Mouse (Mus musculus) stomach, embryonic 14.5 days (tissue): ENCODE results near the gene Zbtb7b. TPM values are rescaled to one million over a fixed set of nuclear protein-coding genes. Genes with fewer than 3 reads are reported as not detected.

ENCODE experiments used
- ATAC-seq: fragments of 200-750 bp; cut with Nextera tagmentation; 2 replicates; pipeline ENCODE4 v1.8.0; 2017; ENCODE audit warnings: low read depth, moderate TSS enrichment; ENCODE audit not compliant: insufficient number of reproducible peaks, insufficient read depth, low FRiP score
- H3K27ac ChIP-seq: fragments of 300-500 bp; sonication (generic); 2 replicates; pipeline ENCODE4 v1.5.1; 2014; ENCODE audit warnings: mild to moderate bottlenecking, low read length, moderate library complexity, mixed read lengths
- H3K27me3 ChIP-seq: fragments of 300-500 bp; sonication (generic); 2 replicates; pipeline ENCODE4 v1.6.1; 2014; ENCODE audit warnings: low read length, control low read depth, mixed read lengths; ENCODE audit not compliant: control insufficient read depth, insufficient read depth
- H3K36me3 ChIP-seq: fragments of 300-500 bp; sonication (generic); 2 replicates; pipeline ENCODE4 v1.6.1; 2014; ENCODE audit warnings: mild to moderate bottlenecking, control low read depth, low read length, moderate library complexity, mixed read lengths; ENCODE audit not compliant: control insufficient read depth, insufficient read depth
- H3K4me1 ChIP-seq: fragments of 300-500 bp; sonication (generic); 2 replicates; pipeline ENCODE4 v1.6.1; 2014; ENCODE audit warnings: low read length, control low read depth, mixed read lengths; ENCODE audit not compliant: control insufficient read depth, insufficient read depth
- H3K4me2 ChIP-seq: fragments of 300-500 bp; sonication (generic); replicated peaks from 2 replicates; pipeline ENCODE4 v1.6.1; 2014; ENCODE audit warnings: low read depth, low read length, control low read depth
- H3K4me3 ChIP-seq: fragments of 300-500 bp; sonication (generic); 2 replicates; pipeline ENCODE4 v1.5.1; 2014; ENCODE audit warnings: low read depth, low read length, control low read depth
- H3K9ac ChIP-seq: fragments of 300-500 bp; sonication (generic); replicated peaks from 2 replicates; pipeline ENCODE4 v1.6.1; 2014; ENCODE audit warnings: low read depth, mild to moderate bottlenecking, control low read depth, low read length, moderate library complexity, mixed read lengths
- H3K9me3 ChIP-seq: fragments of 300-500 bp; sonication (generic); 2 replicates; pipeline ENCODE4 v1.6.1; 2016; ENCODE audit warnings: low read depth, low read length, control low read depth; ENCODE audit not compliant: control insufficient read depth
- WGBS: fragments of 180-500 bp; shearing (Covaris S2); extraction: QIAGEN DNeasy Blood & Tissue Kit; methylation state at CpG from one replicate; pipeline ENCODE4 v1.1.7; 2014; 5-methylcytosine and 5-hydroxymethylcytosine counted together
- polyA plus RNA-seq: library from polyadenylated mRNA; unstranded; fragments of >200 nt; fragmentation: Nextera tagmentation; extraction: Ambion mirVana; gene quantifications from 2 replicates; pipeline ENCODE4 v1.2.1, GENCODE M21; 2014

Zbtb7b gene
- polyA plus RNA-seq, 1 experiment from 2014 or later: 4.5 TPM

GRCm38 (mm10) chr3:89328623-89329022 is 66.0 kb downstream of the Zbtb7b start:
- Histone ChIP-seq H3K9me3 (no peaks in the 10 kb centered on the region), H3K4me2 (no peak overlapping the region), H3K9ac (no peak overlapping the region), H3K36me3 (peaks cover 8% of the 10 kb centered on the region; the same call in 1 of the 2 replicates), H3K27me3 (no peaks in the 10 kb centered on the region), H3K27ac (no peak overlapping the region), H3K4me3 (no peak overlapping the region), H3K4me1 (peaks cover 13% of the 10 kb centered on the region)
- WGBS: 23% methylated on average over 4 of the region's 4 CpGs
- no peak for ATAC-seq

Other genes starting within 250 kb of the Zbtb7b start
- 1.4 and 1.9 TPM in 2 replicates for gene Hcn3, start 234.6 kb downstream of the Zbtb7b start, polyA plus RNA-seq
- gene Clk2, start 230.0 kb downstream of the Zbtb7b start, polyA plus RNA-seq: 32.7 and 35.1 TPM in 2 replicates
- gene Scamp3, start 217.3 kb downstream of the Zbtb7b start, polyA plus RNA-seq: 92.9 and 95.1 TPM in 2 replicates
- gene Fam189b, start 211.6 kb downstream of the Zbtb7b start, polyA plus RNA-seq: 28.3 and 28.7 TPM in 2 replicates
- 37.0 and 37.4 TPM in 2 replicates for gene Gba, start 191.8 kb downstream of the Zbtb7b start, polyA plus RNA-seq
- 24.2 and 26.4 TPM in 2 replicates for gene Thbs3, start 179.6 kb downstream of the Zbtb7b start, polyA plus RNA-seq
- 182 and 196 TPM in 2 replicates for gene Mtx1, start 167.7 kb downstream of the Zbtb7b start, polyA plus RNA-seq
- gene Muc1, start 165.7 kb downstream of the Zbtb7b start, polyA plus RNA-seq: 56.3 and 58.2 TPM in 2 replicates
- gene Krtcap2, start 148.8 kb downstream of the Zbtb7b start, polyA plus RNA-seq: 297 and 314 TPM in 2 replicates
- gene Trim46, start 148.5 kb downstream of the Zbtb7b start, polyA plus RNA-seq: 4.9 and 5.1 TPM in 2 replicates
- 144 and 186 TPM in 2 replicates for gene Dpm3, start 135.4 kb downstream of the Zbtb7b start, polyA plus RNA-seq
- gene Slc50a1, start 124.2 kb downstream of the Zbtb7b start, polyA plus RNA-seq: 86.5 TPM in 2 replicates
- 39.3 and 45.0 TPM in 2 replicates for gene Efna1, start 113.6 kb downstream of the Zbtb7b start, polyA plus RNA-seq
- 10.9 and 11.6 TPM in 2 replicates for gene Efna3, start 71.8 kb downstream of the Zbtb7b start, polyA plus RNA-seq
- gene Efna4, start 56.7 kb downstream of the Zbtb7b start, polyA plus RNA-seq: 24.0 and 25.3 TPM in 2 replicates
- 27.9 and 28.5 TPM in 2 replicates for gene Adam15, start 44.8 kb downstream of the Zbtb7b start, polyA plus RNA-seq
- 0.18 and 0.42 TPM in 2 replicates for gene Dcst2, start 32.8 kb downstream of the Zbtb7b start, polyA plus RNA-seq
- gene Dcst1, start 29.5 kb downstream of the Zbtb7b start, polyA plus RNA-seq: 0.11 and 0.55 TPM in 2 replicates
- 0.55 TPM in 1 of 2 replicates, not detected in the other for gene Lenep, start 8.0 kb upstream of the Zbtb7b start, polyA plus RNA-seq
- gene Flad1, start 17.1 kb upstream of the Zbtb7b start, polyA plus RNA-seq: 22.3 and 24.5 TPM in 2 replicates
- gene Cks1b, start 23.6 kb upstream of the Zbtb7b start, polyA plus RNA-seq: 470 and 503 TPM in 2 replicates
- 68.7 and 73.2 TPM in 2 replicates for gene Shc1, start 23.7 kb upstream of the Zbtb7b start, polyA plus RNA-seq
- 39.7 and 49.2 TPM in 2 replicates for gene Pygo2, start 35.4 kb upstream of the Zbtb7b start, polyA plus RNA-seq
- gene Pbxip1, start 41.9 kb upstream of the Zbtb7b start, polyA plus RNA-seq: 21.7 and 25.3 TPM in 2 replicates
- gene Pmvk, start 59.8 kb upstream of the Zbtb7b start, polyA plus RNA-seq: 50.4 and 50.5 TPM in 2 replicates
- 4.4 and 6.0 TPM in 2 replicates for gene Kcnn3, start 125.4 kb upstream of the Zbtb7b start, polyA plus RNA-seq